Mouse (Mus musculus): ENCODE measurements around the gene Sipa1l3.
A peak's percentile ranks its signal among the peaks of the same experiment; 100 is the strongest.

Gene Sipa1l3

DNA sequence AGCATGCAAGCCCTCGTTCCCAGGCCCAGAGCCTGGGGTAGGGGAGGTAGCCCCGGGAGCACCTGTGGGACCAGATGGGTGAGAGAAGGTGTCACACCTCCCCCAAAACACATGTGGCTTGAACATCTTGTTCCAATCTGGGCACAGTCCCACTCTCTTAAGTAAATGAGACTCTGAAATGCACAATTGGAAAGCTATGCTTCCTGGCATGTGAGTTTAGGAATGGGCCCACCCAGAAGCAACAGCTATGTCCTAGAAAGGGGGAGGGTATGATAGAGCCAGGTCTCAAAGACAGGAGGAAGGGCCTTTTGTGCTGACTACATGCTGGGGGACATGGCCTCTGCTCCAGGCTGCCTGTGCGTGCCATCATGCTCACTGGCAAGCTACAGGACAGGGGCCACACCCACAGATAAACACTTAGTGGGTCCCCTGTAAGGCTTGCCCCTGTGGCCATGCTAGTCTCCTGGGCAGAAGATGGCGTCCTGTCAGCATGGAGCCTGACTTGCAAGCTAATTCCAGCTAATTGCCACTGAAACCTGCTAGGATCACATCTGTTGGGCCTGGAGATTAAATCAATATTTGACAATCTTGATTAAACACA lies 107.1 kb downstream of the Sipa1l3 start:
- DNase-seq (ENCODE audit: low read depth), result no peak

DNA sequence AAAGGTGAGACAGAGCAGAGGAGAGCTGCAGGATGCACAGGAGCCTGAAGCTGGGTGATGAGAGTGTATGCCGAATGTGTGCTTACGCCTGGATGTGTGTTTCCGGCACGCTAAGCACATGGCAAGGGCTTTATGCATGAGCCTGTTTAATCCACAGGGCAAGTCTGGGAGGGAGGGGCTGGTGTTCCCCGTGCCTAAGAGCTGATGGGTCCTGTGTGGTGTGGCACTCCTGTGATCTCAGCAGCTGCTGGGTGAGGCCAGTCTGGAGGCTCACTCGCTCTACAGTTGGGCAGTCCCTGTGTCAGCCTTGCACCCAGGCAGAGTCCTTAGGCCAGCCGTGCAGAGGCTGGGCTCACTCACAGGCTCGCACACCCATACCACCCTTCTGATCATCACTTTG lies 108.0 kb downstream of the Sipa1l3 start:
- DNase-seq (ENCODE audit: low read depth), result no peak

DNA sequence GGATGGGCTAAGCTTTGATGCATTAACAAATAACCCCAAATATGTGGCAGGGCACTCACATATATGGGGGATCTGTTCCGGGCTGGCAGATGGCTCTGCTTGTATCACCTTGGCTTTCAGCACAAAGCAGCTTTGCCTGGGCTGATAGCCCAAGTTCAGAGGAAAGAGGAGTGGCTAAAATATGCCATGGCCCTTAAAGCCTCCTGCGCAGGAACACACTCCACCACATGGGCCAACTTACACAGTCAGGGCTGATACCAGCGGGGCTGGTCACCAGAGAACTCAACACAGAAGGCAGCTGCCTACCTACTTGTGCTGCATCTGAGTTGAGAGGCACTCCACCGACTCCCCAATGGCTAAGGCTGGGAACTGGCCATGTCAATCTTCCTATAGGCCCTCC lies 111.6 kb downstream of the Sipa1l3 start:
- DNase-seq (ENCODE audit: low read depth), result no peak

DNA sequence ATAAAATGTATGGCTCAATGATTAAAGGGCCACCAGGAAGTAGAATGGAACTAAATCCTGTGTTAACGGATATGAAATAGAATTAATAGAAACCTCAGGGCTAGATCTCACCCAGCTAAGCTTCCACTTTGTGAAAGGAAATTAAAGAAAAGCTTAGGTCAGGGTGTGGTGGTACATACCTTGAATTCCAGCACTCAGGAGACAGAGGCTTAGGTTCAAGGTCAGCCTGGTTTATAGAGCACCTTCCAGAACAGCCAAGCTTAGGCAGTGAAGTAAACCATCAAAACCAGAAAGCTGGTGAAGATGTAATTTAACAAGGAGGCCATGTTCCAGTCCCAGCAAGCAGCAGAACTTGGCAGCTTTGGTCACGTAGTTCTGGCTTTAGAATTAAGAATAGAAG lies 114.3 kb downstream of the Sipa1l3 start:
- DNase-seq (ENCODE audit: low read depth), result no peak

DNA sequence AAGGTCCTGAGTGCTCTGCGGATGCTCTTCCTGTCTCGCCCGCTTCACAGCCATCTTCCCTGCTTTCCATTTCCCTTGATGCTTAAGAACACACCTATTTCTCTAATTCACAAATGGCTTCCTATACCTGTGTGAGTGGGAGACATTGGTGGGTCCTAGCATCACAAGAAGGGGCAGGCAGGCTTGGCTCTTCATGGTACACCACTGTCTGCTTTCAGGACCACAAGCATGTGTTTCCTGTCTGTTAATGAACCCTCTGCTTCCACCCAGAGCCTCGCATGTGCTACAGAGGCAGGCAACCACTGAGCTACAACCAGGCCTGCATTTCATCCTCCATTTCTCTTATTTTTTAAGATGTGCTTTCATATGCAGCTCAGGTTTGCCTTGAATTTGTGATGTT lies 116.4 kb downstream of the Sipa1l3 start:
- DNase-seq (ENCODE audit: low read depth), result no peak

DNA sequence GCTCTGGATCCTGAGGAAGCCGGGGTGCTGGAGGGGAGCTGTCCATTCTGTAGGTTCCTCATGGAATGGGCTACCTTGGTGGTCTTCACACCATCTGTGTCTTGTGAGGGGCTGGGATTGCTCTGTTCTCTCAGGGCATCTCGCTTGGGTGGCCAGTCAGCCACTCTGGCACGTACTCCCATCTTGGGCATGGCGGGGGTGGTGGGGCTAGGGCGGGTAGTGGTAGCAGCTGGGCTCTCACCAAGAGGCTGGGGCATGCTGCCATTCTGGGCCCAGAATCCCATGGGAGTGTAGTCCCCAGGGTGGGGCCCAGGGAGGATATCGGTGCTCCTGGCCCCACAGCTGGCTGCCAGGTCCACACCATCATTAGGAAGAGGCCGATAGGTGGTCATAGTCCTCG lies 118.0 kb downstream of the Sipa1l3 start:
- DNase-seq (ENCODE audit: low read depth), result no peak

DNA sequence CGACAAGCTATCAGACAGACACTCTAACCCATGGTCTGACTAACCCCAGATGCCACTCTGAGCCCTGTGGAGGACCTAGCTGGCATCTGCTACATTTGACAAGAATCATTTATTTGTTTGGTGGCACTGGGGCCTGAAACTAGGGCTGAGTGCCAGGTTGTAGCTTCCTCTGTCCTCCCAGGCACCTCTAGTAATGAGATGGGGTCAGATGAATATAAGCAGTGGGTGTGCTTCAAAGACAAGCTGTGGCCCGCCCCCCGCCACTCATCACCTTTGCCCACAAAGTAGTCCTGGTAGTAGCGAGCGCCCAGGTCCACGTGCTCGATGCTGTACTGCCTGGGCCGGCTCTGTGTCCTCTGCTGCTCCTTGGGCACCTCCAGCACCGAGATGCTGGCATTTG lies 119.4 kb downstream of the Sipa1l3 start:
- DNase-seq (ENCODE audit: low read depth), result no peak

DNA sequence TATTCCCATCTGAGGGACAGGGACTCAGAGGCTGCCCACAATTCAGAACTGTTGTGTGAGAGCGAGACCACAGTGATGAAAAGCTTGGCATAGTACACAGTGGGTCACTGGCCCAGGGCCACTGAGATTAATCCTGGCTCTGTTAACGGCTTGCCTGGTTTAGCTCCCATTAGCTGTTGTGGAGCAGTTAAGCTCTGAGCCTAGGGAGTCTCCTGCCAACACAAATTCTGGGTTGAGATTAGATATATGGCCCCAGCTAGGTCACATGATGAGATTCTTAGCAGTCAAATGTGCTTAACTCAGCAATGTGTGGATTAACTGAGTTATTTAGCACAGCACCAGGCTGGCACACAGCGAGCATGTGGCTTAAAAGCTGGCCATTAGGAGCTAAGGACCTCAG lies 121.0 kb downstream of the Sipa1l3 start:
- DNase-seq (ENCODE audit: low read depth), result no peak

DNA sequence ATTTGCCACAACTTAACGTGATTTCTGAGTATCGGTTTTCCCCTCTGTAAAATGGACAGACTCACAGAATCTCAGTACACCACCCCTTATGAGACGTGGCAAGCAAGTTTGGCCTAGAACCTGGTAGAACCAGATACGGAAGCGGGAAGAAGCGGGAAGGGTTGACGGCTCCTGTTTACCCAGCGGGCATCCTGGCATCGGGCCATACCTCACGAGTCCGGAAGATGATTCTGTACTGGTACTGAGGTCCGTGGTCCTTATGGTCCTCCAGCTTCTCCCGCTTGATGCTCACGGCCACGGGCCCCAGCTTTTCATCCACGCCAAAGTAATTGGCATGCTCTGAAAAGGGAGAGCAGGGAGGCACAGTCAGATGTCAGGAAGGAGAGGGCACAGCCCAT lies 121.5 kb downstream of the Sipa1l3 start:
- DNase-seq (ENCODE audit: low read depth), result no peak

DNA sequence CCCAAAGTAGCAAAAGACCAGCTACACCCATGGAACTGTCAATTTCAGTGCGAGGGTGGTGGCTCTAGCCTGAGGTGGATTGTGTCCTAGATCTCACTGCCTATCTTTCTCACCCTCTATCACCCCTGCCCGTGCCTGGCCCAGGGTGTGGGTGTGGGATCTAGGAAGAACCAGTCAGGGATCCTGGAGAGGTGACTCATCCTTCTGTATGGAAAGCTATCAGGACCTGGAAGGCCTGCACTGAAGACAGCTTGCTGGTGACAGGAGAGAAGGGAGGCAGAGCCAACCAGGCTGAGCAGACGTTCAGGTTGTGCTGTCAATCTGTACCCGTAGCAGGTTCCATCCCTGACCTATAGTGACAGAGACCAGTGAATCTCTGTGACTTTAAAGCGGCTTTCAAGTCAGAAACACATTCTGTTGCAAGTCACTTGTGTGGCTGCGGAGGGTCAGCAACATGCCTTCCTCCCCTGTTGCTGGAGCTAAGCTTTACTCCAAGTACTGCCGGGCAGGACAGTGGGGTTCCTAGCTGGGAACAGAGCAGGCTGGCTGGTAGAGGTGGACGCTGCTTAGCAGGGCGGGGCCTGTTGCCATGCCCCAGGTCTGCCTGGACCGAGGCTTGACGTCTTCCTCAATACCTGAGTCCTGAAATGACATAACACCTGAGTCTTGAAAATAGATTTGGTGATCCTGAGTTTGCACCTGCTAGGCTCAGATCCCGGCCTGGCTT lies 122.1 kb downstream of the Sipa1l3 start:
- DNase-seq (ENCODE audit: low read depth), result no peak

DNA sequence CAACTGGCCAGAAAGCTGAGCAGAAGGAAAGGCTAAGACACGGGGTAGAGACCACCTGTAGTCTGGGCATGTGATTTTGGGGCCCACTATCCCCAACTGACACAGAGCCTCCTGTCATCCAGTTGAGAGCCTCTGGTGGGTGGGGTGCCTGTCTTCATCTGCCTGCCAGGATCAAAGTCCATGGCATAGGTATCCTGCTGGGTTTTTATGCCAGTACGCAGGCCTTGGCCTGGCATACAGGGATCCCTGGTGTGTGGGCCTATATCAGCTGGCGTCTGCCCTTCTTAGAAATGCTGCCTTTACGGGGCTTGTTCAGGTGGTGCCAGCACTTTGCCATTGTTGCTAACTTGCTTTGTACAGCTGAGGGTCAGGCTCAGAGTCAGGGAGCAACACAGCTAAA lies 123.3 kb downstream of the Sipa1l3 start:
- DNase-seq (ENCODE audit: low read depth), result no peak

DNA sequence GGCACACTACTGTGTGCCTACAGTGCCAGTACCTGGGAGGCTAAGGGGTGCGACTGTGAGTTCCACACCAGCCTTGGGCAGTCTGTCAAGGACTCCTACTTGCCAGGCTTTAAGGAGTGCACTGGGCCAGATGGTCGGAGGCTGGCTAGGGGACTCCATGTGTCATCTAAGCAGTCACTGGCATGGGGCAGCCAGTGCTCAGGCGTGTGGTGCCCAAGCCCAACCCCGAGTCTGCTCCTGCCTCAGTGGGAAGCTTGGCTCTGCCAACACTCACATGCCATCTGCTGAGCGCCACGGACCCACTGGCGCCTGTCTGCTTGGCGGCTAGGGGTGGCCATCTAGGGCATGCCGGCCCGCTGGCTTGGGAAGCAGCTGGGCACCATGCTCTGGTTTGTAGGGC lies 125.1 kb downstream of the Sipa1l3 start:
- DNase-seq (ENCODE audit: low read depth), result no peak

DNA sequence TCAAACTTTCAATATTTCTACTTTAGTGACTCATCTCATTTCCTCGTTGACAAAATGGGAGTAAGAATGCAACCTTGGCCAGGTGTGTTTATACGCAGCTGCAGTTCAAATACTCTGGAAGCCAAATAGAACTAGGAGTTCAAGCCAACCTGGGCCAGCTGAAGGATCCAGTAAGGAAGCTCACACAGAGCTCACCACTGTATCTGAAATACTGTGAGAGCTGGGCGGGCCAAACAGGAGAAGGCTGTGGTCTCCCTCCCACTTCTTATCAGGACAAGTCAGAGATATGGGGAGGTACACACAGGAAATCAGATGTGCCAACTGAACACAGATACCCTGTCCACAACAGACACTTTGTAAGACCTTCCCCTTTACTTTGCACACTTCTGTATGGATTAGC lies 125.6 kb downstream of the Sipa1l3 start:
- no peak for DNase-seq (ENCODE audit: low read depth)

DNA sequence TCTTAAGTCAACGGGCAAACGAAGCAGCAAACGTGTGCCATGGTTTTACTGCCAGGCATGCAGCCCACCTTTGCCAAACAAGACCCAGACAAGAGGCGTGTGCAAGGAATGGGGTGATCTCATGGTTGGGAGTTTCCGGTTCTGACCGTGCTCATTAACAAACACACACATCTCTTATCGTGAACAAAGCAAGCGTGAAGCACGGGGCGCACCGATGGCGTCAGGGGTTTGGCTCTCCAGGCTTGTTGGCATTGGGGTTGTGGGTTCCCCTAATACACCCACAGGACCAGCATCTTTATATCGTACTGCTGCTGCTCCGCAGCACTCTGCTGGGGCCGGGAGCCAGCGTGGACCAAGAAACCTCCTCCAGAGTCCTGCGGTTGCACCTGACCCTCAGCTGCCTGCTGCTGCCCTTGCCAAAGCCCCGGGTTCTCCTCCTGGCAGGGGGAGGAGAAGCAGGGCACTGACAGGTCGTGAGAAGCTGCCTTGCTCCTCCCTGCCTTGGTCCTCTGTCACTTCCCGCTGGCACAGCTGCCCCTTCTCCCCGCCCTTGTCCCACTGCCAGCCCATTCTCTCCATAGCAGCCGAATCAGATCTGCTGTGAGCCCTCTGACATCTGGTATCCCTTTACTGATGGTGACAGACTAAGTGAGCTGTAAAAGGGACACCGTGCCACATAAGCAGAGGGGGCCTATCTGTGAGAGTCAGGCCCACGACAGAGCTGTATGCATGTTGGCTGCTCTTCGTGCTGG lies 126.5 kb downstream of the Sipa1l3 start:
- no peak for DNase-seq (ENCODE audit: low read depth)

DNA sequence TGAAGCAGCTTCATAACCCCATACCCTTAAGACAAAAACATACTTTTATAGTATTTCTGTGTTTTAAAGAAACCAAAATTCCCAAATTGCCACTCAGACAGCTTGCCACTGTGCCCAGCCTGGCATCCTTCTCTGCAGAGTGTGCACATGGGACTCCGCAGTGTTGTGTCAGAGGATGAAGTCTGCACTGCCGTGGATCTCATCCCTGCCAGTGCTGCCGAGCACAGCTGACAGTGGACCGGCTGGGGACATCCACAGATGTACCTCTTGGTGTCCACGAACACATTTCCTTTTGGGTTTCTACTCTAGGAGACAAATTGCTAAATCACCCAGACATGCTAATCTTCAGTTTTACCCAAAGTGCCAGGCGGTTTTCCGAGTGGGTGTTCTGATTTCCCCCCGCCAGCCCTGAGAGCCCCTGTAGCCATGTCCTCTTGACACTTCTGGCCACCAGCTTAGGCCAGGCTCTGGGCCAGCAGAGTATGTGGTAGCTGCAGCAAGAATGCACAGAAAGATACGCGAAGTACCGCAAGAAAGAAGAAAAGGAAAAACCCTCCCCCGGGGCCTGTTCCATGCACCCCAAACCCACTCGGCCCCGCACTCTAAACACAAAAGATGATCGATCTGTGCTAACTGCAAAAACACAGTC lies 127.2 kb downstream of the Sipa1l3 start:
- no peak for DNase-seq (ENCODE audit: low read depth)

DNA sequence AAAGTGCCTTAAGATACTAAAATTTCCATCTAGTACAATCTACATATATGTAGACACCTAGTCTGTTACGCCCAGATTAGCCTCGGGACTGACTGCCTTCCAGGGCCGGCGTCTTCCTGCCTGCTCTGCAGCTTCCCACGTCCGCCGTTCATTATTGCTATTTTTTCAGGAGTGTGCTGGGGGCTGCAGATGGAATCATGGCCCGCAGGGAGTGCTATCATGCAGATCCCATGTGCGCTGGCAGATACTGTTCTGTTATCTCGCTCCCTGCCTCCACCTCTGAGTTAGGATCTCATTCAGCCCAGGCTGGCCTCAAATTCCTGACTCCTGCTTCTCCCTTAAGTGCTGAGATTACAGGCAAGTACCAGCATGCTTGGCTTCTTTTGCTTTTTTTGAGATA lies 128.2 kb downstream of the Sipa1l3 start:
- no peak for DNase-seq (ENCODE audit: low read depth)

DNA sequence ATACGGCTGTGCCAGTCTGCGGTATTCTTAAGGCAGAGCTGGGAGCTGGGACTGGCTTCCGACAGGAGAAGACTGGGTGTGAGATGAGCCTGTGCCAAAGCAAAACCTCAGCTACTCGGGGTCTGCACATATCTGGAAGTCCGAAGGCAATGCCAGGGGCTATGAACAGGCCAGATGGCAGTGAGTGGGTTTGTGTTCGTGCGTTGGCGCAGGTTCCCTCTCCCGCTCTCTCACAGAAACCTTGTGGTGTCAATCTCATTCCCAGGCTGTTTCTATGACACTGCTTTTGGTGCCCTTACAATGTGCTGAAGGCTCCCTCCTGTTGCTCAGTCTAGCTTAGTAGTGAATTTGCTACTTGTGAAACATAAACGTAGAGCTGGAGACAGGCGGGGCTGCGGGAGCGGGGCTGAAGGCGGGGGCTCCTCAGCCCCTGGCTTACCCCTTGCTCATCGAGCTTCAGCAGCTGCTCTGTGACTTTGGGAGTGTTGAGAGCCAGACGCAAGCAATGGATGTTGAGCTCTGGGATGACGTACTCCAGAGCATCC lies 130.8 kb downstream of the Sipa1l3 start:
- no peak for DNase-seq (ENCODE audit: low read depth)

DNA sequence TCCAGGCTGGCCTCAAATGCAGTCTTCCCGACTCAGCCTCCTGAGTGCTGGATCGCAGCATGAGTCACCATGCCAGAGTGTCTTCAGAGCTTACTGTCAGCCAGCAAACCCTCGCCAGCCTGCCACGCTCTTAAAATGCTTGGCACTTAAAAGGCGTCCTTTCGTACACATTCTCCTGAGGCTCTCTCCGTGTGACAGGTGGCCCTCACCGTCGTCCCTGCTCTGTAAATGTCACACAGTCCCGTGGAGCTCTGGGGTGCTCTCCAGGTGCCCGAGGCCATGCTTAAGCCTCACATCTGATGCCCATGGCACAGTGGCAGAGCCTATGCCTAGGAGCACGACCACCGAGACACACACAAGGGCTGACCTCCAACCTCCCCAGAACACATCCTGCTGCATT lies 132.1 kb downstream of the Sipa1l3 start:
- DNase-seq (ENCODE audit: low read depth), result no peak

DNA sequence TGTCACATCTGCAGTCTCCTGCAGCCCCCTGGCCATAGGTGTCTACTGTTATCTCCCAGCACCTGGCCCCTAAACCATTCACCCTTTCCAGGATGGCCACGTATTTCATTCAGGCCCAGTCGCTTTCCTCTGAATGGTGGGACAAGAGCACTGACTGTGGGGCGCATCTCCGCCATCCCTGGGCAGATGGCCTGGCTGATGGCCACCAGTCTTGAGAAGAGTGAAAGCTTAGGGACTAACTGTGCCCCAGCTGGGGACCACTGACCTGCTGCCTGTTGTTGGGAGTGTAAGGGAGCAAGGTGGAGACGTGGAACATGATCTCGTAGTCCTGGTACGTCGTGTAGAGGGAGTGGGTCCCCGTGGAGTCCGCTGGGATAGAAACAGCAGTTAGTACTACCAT lies 132.7 kb downstream of the Sipa1l3 start:
- no peak for DNase-seq (ENCODE audit: low read depth)

DNA sequence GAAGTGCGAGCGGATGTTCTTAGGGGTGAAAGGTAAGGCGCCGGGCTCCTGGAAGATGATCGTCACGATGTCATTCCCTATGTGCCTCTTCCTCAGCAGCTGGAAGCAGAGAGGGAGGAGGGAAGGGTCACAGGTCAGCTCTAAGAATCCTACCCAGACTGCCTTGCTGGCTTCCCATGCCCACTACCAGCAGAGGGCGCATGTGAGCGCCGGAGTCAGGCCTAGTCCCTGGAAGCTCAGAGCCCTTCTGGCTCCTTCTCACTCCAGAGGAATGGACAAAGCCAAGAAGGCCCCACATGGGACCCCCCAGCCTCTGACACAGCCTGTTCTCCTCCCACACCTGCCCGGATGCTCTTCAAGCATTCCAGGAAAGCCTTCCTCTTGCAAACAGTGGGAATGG lies 135.2 kb downstream of the Sipa1l3 start:
- peak; percentile 81 for DNase-seq (ENCODE audit: low read depth)

DNA sequence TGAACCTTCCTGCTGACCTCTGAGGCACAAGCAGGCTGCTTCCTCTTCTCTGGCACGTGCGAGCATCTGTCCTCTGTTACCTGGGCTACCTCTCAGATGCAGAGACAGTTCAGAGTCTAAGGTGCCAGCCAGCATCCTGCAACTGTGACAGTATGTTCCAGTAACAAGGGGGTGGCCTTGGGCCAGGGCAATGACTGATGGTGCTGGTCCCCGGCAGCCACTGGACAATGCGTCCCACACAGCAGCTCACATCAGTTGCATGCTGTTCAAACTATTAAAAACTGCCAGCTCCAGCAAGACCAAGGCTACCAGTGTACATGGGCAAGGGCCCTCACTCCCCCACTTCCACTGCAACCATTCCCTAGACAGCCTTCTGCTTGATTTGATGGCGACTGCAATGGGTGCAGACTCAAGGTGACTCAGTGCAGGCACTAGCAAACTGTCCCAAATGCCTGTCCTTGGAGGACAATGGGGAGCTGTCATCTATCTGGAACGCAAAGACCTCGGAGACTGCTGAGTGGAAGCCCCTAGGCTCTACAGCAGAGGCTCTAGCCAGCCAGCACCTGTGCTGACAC lies 136.9 kb downstream of the Sipa1l3 start:
- no peak for DNase-seq (ENCODE audit: low read depth)

DNA sequence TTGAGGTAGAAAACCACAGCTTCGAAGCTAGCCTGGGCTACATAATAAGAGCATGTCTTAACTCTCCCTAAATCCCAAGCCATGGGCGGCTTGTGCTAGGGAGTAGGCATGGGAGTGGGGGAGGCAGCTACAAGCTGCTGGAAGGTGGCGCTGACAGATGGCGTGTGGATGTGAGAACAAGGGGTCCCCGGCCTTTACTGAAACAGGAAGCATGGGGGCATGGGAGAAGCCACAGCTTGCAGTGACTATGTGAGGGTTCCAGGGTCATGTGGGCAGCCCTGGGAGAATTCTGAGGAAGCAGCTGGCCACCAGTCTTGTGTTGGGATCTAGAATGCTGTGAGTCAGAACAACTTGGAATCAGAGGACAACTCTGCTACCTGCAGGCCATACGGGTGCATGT lies 144.4 kb downstream of the Sipa1l3 start:
- DNase-seq (ENCODE audit: low read depth), result no peak

Data from naive thymus-derived CD4-positive, alpha-beta T cell, adult 2 months (primary cell).